Mouse (Mus musculus): Measurements from ENCODE around the gene Samd4b. TPM values are rescaled to one million over a fixed set of nuclear protein-coding genes. Genes with fewer than 3 reads are reported as not detected.

Gene Samd4b
- polyA plus RNA-seq, 3 experiments from 2014 or later: 6.4 to 9.8 (median 8.2) TPM

- no peak for ATAC-seq
Measured at GRCm38 (mm10) chr7:28376011-28376771, 221.8 kb downstream of the Samd4b start.

- ATAC-seq: peak; percentile 45
Measured at GRCm38 (mm10) chr7:28375176-28375921, 222.6 kb downstream of the Samd4b start.

- ATAC-seq: no peak
Measured at GRCm38 (mm10) chr7:28374647-28375046, 223.3 kb downstream of the Samd4b start.

- no peak for ATAC-seq
Measured at GRCm38 (mm10) chr7:28373891-28374495, 224.0 kb downstream of the Samd4b start.

GRCm38 (mm10) chr7:28373131-28373581, 224.8 kb downstream of the Samd4b start:
- peak; percentile 36 for ATAC-seq

- peak; percentile 63 for ATAC-seq
Measured at GRCm38 (mm10) chr7:28372251-28373108, 225.5 kb downstream of the Samd4b start, which contains the start of gene Plekhg2. TSS of gene Plekhg2 (minus strand) at chr7:28372599.

GRCm38 (mm10) chr7:28371514-28371989, 226.4 kb downstream of the Samd4b start:
- no peak for ATAC-seq

- no peak for ATAC-seq
Measured at GRCm38 (mm10) chr7:28370977-28371513, 226.9 kb downstream of the Samd4b start.

- ATAC-seq: no peak
Measured at GRCm38 (mm10) chr7:28370051-28370450, 227.9 kb downstream of the Samd4b start.

GRCm38 (mm10) chr7:28368276-28368920, 229.5 kb downstream of the Samd4b start:
- ATAC-seq: no peak

- no peak for ATAC-seq
Measured at GRCm38 (mm10) chr7:28367663-28368275, 230.2 kb downstream of the Samd4b start.

GRCm38 (mm10) chr7:28362441-28363060, 235.4 kb downstream of the Samd4b start:
- no peak for ATAC-seq

- no peak for ATAC-seq
Measured at GRCm38 (mm10) chr7:28361647-28362341, 236.2 kb downstream of the Samd4b start.

- ATAC-seq: no peak
Measured at GRCm38 (mm10) chr7:28360291-28360690, 237.7 kb downstream of the Samd4b start.

GRCm38 (mm10) chr7:28359854-28360253, 238.1 kb downstream of the Samd4b start:
- ATAC-seq: no peak

GRCm38 (mm10) chr7:28358431-28358830, 239.5 kb downstream of the Samd4b start:
- ATAC-seq: no peak

GRCm38 (mm10) chr7:28357984-28358383, 240.0 kb downstream of the Samd4b start:
- no peak for ATAC-seq

GRCm38 (mm10) chr7:28356981-28357380, 241.0 kb downstream of the Samd4b start:
- no peak for ATAC-seq

GRCm38 (mm10) chr7:28355221-28355620, 242.7 kb downstream of the Samd4b start:
- peak; percentile 55 for ATAC-seq

GRCm38 (mm10) chr7:28354596-28354995, 243.3 kb downstream of the Samd4b start:
- ATAC-seq: no peak
